Mouse (Mus musculus): ENCODE results near the gene Cbarp.
"Not testable (repeated sequence)": the region's sequence is repeated elsewhere in the genome, so short reads cannot be mapped to it uniquely, and the experiment has no call there.

Cbarp gene

DNA sequence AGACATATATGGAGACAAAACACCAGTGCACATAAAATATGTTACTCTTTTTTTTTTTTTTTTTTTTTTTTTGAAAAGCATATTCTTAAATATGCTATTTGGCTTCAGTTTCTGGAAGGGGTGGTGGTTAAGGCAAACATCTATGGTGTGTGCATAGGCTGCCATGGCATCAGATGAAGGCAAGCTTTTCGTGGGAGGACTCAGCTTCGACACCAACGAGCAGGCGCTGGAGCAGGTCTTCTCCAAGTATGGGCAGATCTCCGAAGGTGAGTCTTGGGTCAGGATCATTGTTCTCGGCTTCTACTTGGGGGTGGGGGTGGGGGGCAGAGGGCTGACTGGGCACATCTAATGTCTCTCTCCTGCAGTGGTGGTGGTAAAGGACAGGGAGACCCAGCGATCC lies 29.0 kb upstream of the Cbarp start:
- no peak for DNase-seq

DNA sequence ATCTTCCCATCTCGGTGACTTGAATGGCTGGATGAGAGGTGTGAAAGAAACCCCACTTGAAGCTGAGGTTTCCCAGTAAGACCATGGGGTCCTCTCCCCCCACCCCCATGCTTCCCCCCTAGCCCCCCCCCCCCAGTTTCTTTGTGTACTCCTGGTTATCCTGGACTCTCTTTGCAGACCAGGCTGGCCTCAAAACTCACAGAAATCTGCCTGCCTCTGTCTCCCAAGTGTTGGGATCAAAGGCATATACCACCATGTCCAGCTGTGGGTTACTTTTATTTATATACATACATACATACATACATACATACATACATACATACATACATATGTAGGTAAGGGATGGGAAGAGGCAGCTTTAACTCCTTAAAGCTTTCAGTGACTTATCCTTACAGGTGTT lies 28.4 kb upstream of the Cbarp start:
- no peak for DNase-seq

DNA sequence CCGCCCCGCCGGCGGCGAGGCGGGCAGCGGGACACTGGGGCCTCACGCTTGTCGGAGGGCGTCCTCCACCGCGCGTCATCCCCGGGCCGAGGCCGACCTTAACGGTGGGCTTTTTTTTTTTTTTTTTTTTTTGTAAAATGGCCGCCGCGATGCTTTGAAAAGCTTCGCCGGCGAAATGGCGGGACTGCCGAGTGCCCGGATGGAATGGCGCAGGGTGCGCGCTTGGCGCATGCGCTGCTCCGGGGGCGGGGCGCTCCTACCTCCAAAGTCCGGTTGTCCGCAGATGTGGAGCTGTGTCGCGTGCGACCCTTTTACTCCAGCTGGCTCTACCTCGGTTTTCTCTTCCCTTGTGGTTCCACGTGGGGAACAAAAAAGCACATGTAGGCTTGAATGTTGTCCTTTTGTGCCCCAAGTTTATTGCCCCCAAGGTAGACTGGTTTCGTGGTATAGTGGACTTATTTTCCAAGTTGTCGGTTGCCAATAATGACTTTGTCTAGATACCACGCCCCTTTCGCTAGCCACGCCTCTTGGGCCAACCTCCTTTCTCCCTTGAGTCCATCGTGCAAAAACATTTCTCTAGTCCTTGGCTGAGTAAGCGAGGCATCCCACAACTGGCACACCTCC lies 27.5 kb upstream of the Cbarp start:
- DNase-seq = peak; percentile 83 to 87

DNA sequence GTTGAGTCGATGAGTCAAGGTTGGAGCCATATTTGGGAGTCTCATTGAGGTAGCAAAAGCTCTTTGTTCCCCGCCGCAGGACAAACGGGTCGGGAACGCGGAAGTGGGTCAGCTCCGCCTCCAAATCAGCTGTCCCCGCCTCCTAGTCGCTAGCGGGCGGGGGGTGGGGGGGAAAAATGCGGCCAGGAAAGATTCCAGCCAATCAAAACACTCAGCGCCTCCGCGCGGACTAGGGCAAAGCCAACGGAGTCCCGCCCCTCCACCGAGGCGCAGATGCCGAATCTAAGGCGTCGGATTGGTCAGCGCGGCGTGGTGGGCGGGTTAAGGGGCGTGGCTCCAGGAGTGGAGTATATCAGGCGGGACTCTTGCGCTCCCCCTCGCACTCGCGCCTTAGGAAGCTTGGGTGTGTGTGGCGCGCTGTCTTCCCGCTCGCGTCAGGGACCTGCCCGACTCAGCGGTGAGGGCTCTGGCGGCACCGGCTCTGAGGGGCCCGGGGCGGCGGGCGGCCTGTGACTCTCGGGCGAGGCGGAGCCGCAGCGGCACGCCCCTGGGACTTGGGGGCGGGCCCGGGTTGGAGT lies 26.9 kb upstream of the Cbarp start:
- DNase-seq = peak; percentile 98 to 99

DNA sequence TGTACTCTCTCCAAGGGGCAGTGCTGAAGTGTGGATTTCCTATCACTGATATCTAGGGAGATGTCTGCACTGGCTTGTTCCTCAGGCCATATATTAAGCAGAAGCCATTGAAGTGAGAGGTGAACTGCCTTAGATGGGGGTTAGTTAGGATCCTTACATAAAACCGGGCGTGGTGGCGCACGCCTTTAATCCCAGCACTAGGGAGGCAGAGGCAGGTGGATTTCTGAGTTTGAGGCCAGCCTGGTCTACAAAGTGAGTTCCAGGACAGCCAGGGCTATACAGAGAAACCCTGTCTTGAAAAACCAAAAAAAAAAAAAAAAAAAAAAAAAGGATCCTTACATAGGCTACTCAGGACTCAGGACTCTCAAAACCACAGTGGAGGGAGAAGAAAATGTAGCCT lies 25.5 kb upstream of the Cbarp start:
- DNase-seq = not testable (repeated sequence)

DNA sequence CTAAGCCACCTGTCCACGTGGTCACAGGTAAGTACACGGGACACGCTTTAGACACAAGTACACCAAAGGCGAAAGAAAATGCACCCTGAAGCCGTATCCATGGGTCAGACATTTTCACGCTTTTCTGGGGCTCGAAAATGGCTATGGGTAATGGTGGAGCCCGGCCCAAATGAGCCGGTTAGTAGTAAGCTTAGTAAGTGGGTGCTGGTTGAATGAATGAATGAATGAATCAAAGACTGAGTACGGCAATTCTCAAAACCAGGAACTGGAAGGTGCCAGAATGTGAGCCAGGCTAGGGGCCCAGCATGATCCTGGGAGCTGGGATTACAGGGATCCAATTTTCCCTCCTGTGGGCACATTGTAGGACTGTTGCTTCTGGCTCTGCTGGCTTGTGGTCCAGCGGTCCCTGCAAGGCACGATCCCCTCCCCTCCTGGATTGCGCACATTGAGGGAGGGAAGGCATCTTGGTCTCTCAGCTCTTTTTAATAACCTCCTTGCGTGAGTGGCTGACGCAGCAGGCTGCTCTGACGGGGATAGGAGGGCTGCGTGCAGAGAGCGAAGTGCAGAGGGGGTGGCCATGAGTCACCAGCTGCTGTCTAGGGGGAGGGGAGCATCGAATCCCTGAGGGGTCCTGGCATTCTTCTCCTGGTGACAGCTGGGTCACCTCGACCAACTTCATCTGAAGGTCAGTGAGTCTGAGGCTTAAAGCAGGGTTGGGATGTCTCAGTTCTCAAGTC lies 24.9 kb upstream of the Cbarp start, which contains the start of gene Cirbp:
Cirbp (plus strand) TSS at position 594 of the 737 bp plus-strand sequence.
- DNase-seq = no peak

DNA sequence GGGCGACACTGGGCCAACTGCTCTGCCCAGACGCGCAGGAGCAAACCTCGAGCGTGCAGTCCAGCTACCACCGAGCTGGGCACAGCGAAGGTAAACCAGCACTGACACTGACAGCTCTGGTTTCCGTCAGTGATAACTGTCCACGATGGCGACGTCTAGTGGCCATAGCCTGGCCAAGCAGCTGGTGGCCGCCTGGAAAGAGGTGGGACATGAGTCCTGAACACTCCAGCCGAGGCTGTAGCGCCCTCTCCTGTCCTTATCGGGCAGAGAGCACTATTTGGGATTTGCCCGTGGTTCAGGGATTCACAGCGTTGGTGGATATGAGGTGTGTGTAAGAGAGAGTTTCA lies 24.3 kb upstream of the Cbarp start:
- DNase-seq = peak; percentile 94 to 95

DNA sequence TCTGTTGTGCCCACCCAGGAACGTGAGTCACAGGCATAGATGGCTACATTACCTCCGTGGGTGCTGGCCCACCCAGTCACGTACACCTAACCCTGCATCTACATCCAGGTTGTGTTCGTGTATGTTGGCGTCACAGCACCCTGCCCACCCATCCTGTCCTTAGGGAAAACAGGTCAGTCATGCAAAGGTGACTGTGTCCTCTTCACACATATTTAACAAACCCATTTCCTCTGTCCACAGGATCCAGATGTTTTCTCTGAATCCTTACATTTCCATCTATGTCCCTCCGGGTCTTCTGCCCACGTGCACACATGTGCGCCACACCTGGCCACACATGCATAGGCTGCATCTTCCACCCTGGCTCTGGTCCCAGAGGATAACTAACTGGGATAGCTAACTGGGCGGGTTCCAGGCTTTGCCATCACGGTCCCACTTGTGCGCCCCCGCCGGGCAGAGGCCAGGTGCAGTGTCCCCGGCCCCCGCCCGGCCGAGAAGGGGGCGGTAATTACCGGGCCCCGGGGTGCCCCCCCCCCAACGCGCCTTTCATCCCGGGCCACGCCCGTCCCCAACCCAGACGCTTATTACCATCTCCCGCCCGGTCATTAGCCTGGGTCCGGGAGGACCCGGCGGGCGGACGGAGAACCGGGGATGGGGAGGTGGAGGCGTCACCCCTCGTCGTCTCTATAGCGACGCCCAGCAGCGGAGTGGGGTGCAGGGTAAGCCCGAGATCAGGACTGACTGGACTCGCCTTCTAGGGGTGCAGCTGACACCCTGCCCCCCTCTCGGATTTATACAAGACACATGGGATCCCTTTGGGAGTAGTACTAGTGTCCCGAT lies 23.7 kb upstream of the Cbarp start:
- DNase-seq = no peak

DNA sequence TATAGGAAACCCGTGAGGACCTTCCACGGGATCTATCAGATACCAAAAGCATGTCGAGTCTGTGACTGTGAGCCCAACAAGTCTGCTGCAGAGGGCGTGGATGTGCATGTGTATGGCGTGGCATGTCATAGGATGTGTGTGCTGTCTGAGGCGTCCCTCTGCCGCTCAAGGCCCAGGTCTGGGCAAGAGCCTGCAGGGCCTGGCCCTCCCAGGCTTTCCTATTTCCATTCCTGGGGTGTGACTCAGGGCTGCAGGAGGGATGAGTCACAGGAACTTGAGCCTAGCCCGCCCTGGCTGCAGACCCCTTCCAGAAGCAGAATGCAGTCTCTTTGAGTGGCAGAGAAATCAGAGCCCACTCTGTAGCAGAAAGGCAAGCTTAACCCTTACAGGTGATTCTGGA lies 23.1 kb upstream of the Cbarp start:
- DNase-seq = no peak

DNA sequence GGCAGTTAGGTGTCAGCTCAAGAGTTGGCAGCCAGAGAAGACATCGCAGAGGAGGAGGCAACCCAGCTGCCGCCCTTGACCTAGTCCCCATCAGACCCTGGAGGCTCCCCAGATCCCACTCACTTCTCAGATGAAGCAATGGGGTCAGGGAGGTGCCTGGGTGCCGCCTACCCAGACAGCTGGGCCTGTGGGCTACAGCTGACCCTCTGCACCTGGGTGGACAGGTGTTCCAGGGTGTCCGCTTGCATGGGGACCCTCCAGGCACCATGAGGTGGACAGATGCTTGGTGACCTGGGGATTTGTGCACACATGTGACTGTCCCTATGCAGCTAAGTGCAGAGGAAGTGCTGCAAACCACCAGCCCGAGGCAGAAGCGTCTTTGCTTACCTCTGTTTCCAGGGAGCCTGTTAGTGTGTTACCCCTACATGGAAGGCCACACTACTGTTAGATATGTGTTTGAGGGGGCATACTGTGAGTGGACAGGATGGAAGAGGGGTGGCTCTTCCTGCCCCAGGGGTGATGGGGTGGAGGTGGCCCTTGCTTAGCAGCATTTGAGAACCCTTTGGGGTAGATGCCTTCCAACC lies 22.2 kb upstream of the Cbarp start:
- DNase-seq = no peak

DNA sequence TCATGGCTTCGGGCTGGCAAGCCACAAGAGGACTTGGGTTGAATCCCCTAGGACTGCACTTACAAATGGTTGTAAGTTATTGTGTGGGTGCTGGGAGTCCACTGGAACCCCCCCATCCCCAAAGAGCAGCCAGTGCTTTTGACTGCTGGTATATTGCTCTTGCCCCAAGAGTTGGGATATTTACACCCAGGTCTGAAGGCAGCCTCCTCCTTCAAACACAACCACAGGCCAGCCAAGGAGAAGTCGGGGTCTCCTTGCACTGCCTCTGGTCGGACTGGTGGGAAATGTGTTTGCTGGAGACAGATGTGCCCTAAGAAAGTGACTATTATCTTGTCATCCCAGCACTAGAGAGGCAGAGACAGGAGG lies 21.6 kb upstream of the Cbarp start:
- DNase-seq = no peak

DNA sequence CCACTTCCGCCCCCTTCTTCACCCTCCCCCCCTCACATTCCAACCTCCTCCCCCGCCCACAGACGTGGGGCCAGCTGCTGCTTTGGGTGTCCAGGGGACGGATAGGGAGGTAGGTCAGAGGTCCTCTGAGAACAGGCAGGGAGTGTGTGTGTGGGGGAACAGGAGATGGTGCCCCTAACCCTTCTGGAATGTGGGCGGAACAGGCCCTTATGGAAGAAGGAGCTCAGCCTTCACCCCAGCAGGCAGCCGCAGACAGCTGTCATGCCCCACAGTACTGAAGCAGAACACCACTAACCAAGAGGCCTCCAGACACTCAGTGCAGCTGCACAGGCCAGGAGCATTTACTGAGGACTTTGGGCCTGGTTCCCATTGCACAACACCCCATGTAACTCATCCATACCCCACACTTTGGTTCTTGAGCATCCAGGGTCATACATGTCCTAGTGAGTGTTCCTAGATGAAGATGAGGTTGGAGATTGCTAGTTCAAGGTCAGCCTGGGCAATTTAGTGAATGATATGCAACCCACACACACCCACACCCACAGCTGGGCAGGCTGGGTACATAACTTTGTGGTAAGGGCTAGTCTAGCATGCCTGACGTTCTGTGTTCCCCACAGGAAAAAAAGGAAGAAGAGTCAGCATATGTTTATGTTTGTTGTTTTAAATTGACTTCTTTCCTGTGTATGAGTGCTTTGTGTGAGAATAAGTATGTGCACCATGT lies 21.0 kb upstream of the Cbarp start:
- DNase-seq = no peak

DNA sequence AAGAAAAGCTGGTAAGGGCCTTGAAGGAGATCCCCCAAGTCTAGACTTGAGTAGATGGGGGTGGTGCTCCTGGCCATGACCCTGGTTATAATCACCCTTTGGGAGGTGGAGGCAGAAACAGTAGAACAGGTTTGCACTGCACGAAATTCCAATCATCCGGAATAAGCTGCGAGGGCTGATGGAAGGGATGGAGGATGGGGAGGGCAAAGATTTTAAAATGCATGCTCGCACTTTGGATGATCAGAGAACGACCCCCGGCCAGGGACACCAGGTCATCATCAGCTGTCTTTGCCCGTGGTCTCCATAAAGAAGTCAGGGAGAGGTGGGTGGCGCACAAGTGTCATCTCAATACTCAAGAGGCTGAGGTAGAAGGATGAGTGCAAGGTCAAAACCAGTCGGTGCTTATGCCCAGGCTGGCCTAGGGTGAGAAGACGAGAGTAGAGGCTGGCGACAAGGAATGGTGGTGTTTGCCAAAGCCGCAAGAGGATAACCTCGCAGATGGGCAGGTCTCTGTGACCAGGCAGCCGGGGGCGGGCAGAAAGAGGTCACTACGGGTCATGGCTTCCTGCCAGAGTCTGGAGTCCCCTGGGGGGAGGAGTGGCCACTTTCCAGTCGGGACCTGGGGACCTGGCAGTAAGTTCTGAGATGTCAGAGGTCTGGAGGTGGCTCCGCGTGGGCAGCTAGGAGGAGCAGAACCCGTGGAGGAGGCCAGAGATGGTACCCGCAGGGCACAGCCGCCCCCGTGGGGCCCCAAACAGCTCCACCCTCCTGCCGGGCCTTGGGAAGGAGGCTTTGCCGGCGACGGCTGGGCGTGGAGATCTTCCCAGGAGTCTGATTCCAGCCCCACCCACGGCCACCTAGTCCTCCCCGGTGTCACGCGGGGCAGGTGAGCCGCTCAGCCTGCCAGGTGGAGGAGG lies 20.1 kb upstream of the Cbarp start:
- peak; percentile 67 to 72 for DNase-seq

DNA sequence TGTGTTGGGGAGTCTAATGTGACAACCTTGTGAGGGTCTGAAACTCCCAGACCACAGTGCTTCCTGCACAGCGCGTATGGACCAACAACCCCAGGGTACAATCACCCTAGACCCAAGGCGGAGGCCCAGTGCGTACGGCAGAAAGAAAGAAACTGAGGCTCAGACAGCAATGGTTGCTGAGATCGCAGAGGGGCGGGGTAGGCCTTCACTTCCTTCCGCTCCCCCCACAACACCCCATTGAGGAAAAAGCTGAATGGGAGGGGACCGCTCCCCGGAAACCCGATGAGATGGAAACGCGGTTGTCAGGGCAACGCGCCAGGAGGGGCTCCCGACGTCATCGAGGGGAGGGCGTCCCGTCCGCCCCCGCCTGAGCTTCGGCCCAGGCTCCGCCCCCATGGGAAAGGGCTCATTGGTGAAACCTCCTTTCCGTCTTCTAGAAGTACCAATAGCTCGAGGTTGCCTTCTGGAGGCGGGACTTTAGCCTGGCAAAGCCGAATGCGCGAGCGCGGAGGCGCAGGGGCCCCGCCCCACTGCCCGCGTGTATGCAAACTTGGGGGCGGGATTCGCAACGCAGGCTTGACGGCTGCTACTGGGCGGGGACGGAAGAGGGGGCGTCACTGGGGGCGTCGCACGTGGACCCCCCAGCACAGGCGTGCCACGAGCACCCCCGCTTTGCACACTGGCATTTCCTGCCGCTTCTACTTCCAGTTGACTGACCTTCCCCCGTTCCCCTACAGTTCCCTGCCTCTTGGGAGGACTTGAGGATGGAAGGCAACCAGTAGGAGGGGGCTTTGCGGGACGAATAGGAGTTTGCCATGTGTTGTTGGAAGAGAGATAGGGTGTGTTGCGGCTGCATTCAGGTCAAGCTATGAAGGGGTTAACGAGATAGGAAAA lies 19.2 kb upstream of the Cbarp start:
- DNase-seq = peak; percentile 99 to 100

DNA sequence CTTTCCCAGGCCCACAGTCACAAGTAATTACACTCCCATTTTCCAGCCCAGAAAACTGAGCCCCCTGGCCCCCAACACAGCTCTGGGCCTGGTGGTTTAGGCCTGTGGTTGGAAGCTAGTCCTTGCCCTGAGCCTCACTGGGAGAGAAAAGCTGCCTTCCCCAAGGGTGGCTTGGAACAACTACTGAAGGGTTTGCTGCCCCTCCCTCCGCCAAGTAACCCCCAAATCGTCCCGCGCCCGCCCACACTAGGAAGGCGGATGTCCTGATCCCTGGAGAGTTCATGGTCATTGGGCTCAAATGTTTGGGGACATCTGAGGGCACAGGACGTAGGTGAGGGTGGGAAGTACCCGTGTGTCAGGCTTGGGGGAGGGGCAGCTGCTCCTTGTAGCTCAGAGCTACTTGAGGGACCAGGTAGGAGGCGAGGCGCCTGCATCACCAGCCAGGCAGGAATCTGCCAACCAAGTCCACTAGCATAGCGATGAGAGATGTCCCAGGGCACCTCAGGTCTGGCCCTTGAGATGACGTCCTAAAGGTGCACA lies 18.5 kb upstream of the Cbarp start:
- DNase-seq = peak; percentile 70 to 75

DNA sequence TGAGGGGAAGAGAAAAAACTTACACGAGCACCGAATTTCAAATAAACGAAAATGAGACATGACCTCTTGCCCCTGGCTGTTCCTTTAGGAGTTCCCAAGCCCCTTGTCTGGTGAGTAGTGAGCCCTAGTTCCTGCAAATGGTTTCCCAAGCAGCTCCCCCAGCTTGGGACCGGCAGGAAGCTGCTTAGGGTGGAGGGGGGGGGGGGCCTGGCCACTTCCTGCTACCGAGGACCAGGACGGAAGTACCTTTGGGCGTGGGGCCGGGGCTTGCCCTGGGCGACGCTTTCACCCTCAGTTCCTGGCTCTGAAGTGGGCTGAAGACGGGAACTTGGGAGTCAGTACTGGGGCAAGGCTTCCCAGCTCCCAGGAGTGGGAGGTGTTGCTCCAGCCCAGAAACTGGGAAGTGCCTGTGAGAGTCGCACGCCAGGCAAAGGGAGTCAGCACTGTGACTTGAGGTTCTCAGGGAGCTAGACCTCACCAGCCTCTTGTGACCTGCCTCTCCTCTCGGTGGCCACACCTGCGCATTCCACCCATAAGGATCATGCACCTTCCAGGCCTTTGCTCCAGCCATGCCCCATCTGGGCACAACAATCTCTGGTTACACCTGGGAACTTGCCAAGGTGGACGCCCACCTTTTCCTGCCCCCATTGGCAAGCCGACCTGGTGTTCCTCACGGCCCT lies 17.8 kb upstream of the Cbarp start:
- peak; percentile 75 to 77 for DNase-seq

DNA sequence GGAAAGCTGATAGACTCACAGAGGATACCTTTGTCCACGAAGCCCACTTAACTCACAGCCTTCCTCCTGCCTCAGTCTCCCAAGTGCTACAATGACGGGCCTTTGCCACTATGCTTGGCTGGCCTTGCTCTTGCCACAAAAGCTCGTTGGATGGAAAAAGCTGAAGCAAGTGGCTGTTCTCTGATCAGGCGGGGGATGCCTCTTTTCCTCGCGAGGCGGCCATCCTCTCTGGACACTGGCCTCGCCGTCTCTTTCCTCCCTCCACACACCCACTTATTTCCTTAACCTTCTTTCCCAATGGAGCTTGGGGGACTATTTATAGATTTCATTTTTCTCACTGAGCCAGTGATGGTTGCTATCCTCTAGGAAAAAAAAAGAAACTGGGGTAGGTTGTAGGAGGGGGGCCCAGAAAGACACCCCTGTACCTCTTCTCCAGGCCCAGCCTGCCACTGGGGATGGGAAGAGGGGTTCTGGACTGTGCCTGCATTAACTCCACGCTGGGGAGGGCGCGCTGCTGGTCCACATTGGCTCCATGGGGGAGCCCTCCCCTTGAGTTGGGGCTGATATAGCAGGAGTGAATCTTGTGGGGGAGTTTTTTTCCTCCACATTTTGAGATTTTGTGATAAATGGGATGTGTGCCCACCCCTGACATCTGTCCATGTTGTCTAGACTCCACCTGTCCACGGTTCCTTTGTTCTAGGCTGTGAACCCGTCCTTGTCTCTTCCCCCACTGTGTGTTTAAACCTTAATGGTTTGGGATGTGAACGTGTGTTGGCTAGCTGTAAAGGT lies 16.7 kb upstream of the Cbarp start:
- DNase-seq = no peak

DNA sequence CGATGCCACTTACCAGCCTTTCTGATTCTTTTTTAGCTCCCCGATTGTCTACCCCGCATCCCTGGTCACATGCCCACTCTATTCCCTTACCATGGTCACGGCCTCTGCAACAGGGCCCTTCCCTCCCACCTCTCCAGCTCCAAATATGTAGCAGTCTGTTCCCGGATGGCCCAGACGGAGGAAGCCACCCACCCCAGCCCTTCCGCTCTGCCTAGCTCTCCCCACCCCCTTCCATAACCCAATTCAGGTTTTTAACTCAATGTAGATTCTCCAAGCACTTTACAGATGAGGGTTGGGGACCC lies 16.1 kb upstream of the Cbarp start:
- no peak for DNase-seq
